ENCODE assay signal across 23 mouse cellular contexts in genomic region chr17:74990561-74990960, GRCm38 (mm10). TPM values are rescaled to one million over a fixed set of nuclear protein-coding genes. Genes with fewer than 3 reads are reported as not detected.
DNase-seq lines count a peak whose midpoint lies in the region; ATAC-seq lines count a peak whose summit lies in the region.
"Had no signal": no experiment of that assay in that cellular context is flagged by ENCODE, and none has a peak within 500 bp of the region (broad histone marks: within the 10 kb centered on the region; RNA-seq: fewer than 3 reads in every experiment).

No protein-coding gene starts in this region.

- H3K27me3 ChIP-seq in heart, embryonic 13.5 days (replicated peaks), result no peaks in the 10 kb centered on the region
- peaks cover 3% of the 10 kb centered on the region for H3K27me3 ChIP-seq in megakaryocyte, embryonic 14.5 days (replicated peaks)
- H3K27me3 ChIP-seq: embryonic facial prominence, embryonic 13.5 days; embryonic facial prominence, embryonic 15.5 days; forebrain, embryonic 12.5 days had no signal

- intact Hi-C loops in gastrocnemius, postnatal 36 days (cut with DNase I), result no loop called here

- H3K4me3 ChIP-seq in heart, embryonic 13.5 days, result no peak overlapping the region
- H3K4me3 ChIP-seq in megakaryocyte, embryonic 14.5 days (replicated peaks), result peak overlapping the region; percentile 8
- H3K4me3 ChIP-seq: embryonic facial prominence, embryonic 13.5 days; embryonic facial prominence, embryonic 15.5 days; erythroblast, embryonic 14.5 days; forebrain, embryonic 10.5 days; forebrain, embryonic 12.5 days had no signal

- no peak for DNase-seq in heart, adult 8-10 months (ENCODE audit: low spot score)
- DNase-seq in testis, postnatal 10 days (ENCODE audit: low spot score), result peak; percentile 22
- no peak for DNase-seq in testis, postnatal 14 days (ENCODE audit: low spot score)
- DNase-seq in gastrocnemius, postnatal 36 days, result no peak
- DNase-seq: adrenal gland, adult 2 months; adrenal gland, postnatal 10 days; adrenal gland, postnatal 25 days; cerebellum, adult 11 months; cerebellum, adult 18-20 months; cerebellum, adult 8-10 months; cerebellum, adult 9-11 months; cerebellum, postnatal 14 days; cerebellum, postnatal 36 days; embryo, embryonic 11 days had no signal

- H3K36me3 ChIP-seq in heart, embryonic 13.5 days, result 0 out of 2 replicates have a peak, but pooled peaks cover 3% of the 10 kb centered on the region
- H3K36me3 ChIP-seq in megakaryocyte, embryonic 14.5 days (replicated peaks; ENCODE audit: low read length), result peaks cover 8% of the 10 kb centered on the region
- H3K36me3 ChIP-seq: embryonic facial prominence, embryonic 13.5 days; embryonic facial prominence, embryonic 15.5 days; forebrain, embryonic 10.5 days; forebrain, embryonic 12.5 days had no signal

- 79% methylated on average over 3 of the region's 3 CpGs for WGBS in heart, embryonic 13.5 days

- peaks cover 22% of the 10 kb centered on the region for H3K4me1 ChIP-seq in heart, embryonic 13.5 days
- peaks cover 24% of the 10 kb centered on the region for H3K4me1 ChIP-seq in megakaryocyte, embryonic 14.5 days

- no peak overlapping the region for H3K4me2 ChIP-seq in heart, embryonic 13.5 days
- H3K4me2 ChIP-seq: embryonic facial prominence, embryonic 13.5 days; embryonic facial prominence, embryonic 15.5 days; forebrain, embryonic 12.5 days had no signal

- H3K9me3 ChIP-seq in heart, embryonic 13.5 days, result peaks cover 13% of the 10 kb centered on the region; the same call in 1 of the 2 replicates
- peaks cover 51% of the 10 kb centered on the region for H3K9me3 ChIP-seq in megakaryocyte, embryonic 14.5 days
- H3K9me3 ChIP-seq: forebrain, embryonic 12.5 days had no signal

- 0 out of 2 replicates have a peak, but pooled peaks have one; percentile 5 for ATAC-seq in heart, embryonic 13.5 days (ENCODE audit: extremely low read depth, insufficient number of reproducible peaks, low FRiP score, low TSS enrichment)
- ATAC-seq in megakaryocyte, adult 5-6 weeks (ENCODE audit: poor library complexity, severe bottlenecking), result no peak
- ATAC-seq: forebrain, embryonic 14.5 days had no signal

- H3K27ac ChIP-seq in heart, embryonic 13.5 days (replicated peaks), result no peak overlapping the region
- H3K27ac ChIP-seq: embryonic facial prominence, embryonic 13.5 days; embryonic facial prominence, embryonic 15.5 days; forebrain, embryonic 10.5 days; forebrain, embryonic 12.5 days had no signal

- H3K9ac ChIP-seq in heart, embryonic 13.5 days, result no peak overlapping the region
- H3K9ac ChIP-seq: embryonic facial prominence, embryonic 13.5 days; embryonic facial prominence, embryonic 15.5 days; forebrain, embryonic 12.5 days had no signal

RNA-seq across cellular contexts. Expression of gene Ltbp1, which starts 14.8 kb away (rescaled TPM):
- polyA plus RNA-seq in heart, embryonic 13.5 days (2015; fragmentation: Nextera tagmentation; extraction: Ambion mirVana), result 28.3 and 30.0 TPM in 2 replicates
- total RNA-seq in heart, adult 8-10 months (2022), result 10 to 100 TPM; 35.7 to 46.0 (median 42.1) TPM
- 30.6 and 93.5 TPM in 2 replicates for polyA plus RNA-seq in megakaryocyte, embryonic 14.5 days (2012; ENCODE audit: insufficient read depth, low replicate concordance)
- 0.07 and 0.67 TPM in 2 replicates for total RNA-seq in megakaryocyte, adult 5-6 weeks (2015)
- 0.12 and 0.48 TPM in 2 replicates for total RNA-seq in megakaryocyte, adult 5-6 weeks (2017)
- 1 to 10 TPM; 8.0 to 8.3 TPM for total RNA-seq in gastrocnemius, postnatal 36 days (2021)

Comparison
In these comparisons a context has a peak if more than half of its experiments do, and no peak if none do; other contexts are left out.
1. RNA of gene Ltbp1, which starts 14.8 kb away (total RNA-seq): 35.7 to 46.0 TPM in heart, adult 8-10 months and 8.0 to 8.3 TPM in gastrocnemius, postnatal 36 days; 0.07 to 0.67 TPM in megakaryocyte, adult 5-6 weeks; every median in the first group is over 4 times any median in the second.